Mouse (Mus musculus) hindbrain, postnatal 0 days (tissue): ENCODE measurements around the gene Gm20388. TPM values are rescaled to one million over a fixed set of nuclear protein-coding genes. Genes with fewer than 3 reads are reported as not detected.

ENCODE experiments used
- ATAC-seq: fragments of 200-750 bp; cut with Nextera tagmentation; 2 replicates; pipeline ENCODE4 v1.8.0; 2017; ENCODE audit warnings: mild to moderate bottlenecking, moderate TSS enrichment, moderate library complexity
- DNase-seq: peaks from one replicate; pipeline ENCODE4 v3.0.0-alpha.2; 2015; ENCODE audit warnings: low spot score
- H3K27ac ChIP-seq: fragments of 300-500 bp; sonication (generic); 2 replicates; pipeline ENCODE4 v1.5.1; 2014; ENCODE audit warnings: mild to moderate bottlenecking
- H3K27me3 ChIP-seq: fragments of 300-500 bp; sonication (generic); 2 replicates; pipeline ENCODE4 v1.6.1; 2014; ENCODE audit warnings: low read length, mixed read lengths; ENCODE audit not compliant: insufficient read depth
- H3K36me3 ChIP-seq: fragments of 300-500 bp; sonication (generic); 2 replicates; pipeline ENCODE4 v1.6.1; 2014; ENCODE audit warnings: low read length, mixed read lengths; ENCODE audit not compliant: insufficient read depth
- H3K4me1 ChIP-seq: fragments of 300-500 bp; sonication (generic); 2 replicates; pipeline ENCODE4 v1.6.1; 2014; ENCODE audit warnings: antibody characterized with exemption, low read length, mixed read lengths; ENCODE audit not compliant: insufficient read depth
- H3K4me2 ChIP-seq: fragments of 300-500 bp; sonication (generic); 2 replicates; pipeline ENCODE4 v1.6.1; 2014; ENCODE audit warnings: low read depth, mild to moderate bottlenecking, low read length, moderate library complexity, mixed read lengths
- H3K4me3 ChIP-seq: fragments of 300-500 bp; sonication (generic); 2 replicates; pipeline ENCODE4 v1.5.1; 2014; ENCODE audit warnings: low read length
- H3K9ac ChIP-seq: fragments of 300-500 bp; sonication (generic); replicated peaks from 2 replicates; pipeline ENCODE4 v1.6.1; 2014; ENCODE audit warnings: mild to moderate bottlenecking, low read length, moderate library complexity, mixed read lengths
- H3K9me3 ChIP-seq: fragments of 300-500 bp; sonication (generic); 2 replicates; pipeline ENCODE4 v1.6.1; 2016; ENCODE audit warnings: low read length, mixed read lengths
- CTCF ChIP-seq: IDR thresholded peaks from 2 replicates; pipeline ENCODE4 v1.5.1; 2016; ENCODE audit warnings: antibody characterized with exemption, control low read depth, low read depth
- WGBS: fragments of 180-500 bp; shearing (Covaris S2); extraction: QIAGEN DNeasy Blood & Tissue Kit; methylation state at CpG from one replicate; pipeline ENCODE4 v1.1.7; 2014; 5-methylcytosine and 5-hydroxymethylcytosine counted together
- polyA plus RNA-seq: library from polyadenylated mRNA; unstranded; fragments of >200 nt; fragmentation: Nextera tagmentation; extraction: Ambion mirVana; gene quantifications from 2 replicates; pipeline ENCODE4 v1.2.1, GENCODE M21; 2015
- total RNA-seq: library from RNA; depleted of rRNA; stranded (reverse); fragments of >200 nt; gene quantifications from 2 replicates; pipeline ENCODE4 v1.2.3, GENCODE M21; 2014

The Gm20388 gene
- total and polyA plus RNA-seq, 2 experiments from 2014 or later: 71.3 TPM; not detected in 1

DNA sequence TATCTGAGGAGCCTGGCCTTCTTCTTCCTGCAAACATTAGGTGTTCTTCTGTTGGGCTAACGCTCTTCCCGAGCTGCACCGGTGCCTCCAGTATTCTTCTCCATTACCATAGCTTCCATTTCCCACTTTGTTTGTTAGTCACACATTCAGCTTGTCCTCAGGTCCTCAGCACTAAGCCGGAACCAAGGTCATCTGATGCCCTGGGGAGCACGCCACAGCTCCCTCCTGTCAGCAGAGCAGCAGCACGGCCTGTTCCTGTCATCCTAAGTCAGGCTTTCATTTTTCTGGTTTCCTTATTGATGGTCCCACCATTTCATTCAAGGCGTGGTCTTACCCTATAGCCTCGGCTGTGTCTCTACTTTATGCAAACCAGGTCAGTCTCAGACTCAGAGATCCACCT lies 3477.2 kb downstream of the Gm20388 start:
- Histone ChIP-seq H3K27ac (no peak overlapping the region), H3K9me3 (no peaks in the 10 kb centered on the region), H3K9ac (no peak overlapping the region), H3K4me1 (no peaks in the 10 kb centered on the region), H3K36me3 (peaks cover 94% of the 10 kb centered on the region), H3K27me3 (no peaks in the 10 kb centered on the region), H3K4me2 (no peak overlapping the region), H3K4me3 (no peak overlapping the region)
- ATAC-seq: no peak
- 91% methylated on average over 8 of the region's 8 CpGs for WGBS
- TF ChIP-seq CTCF: no peak
- no peak for DNase-seq

DNA sequence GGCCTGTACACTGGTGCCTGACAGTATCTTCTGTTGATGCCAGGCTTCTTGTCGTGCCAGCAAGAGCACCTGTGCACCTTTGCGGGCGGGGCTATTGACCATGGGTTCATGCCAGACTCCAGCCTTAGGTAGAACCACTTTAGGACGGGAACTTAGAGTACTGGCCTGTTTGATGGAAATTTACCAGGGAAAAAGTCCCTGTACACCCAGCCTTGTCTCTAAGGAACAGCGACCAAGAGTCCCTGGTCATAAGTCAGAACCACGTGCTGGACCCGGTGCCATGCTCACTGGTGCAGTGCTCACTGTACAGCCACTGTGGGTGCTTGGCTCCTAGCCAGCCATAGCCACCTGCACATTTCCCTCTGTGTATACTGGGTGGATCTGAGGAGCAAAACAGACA lies 3478.4 kb downstream of the Gm20388 start:
- TF ChIP-seq CTCF: no peak
- DNase-seq (no peak), ATAC-seq (no peak)
- Histone ChIP-seq H3K36me3 (peaks cover 94% of the 10 kb centered on the region), H3K9ac (no peak overlapping the region), H3K4me2 (no peak overlapping the region), H3K9me3 (no peaks in the 10 kb centered on the region), H3K4me3 (no peak overlapping the region), H3K27ac (no peak overlapping the region), H3K27me3 (no peaks in the 10 kb centered on the region), H3K4me1 (no peaks in the 10 kb centered on the region)
- WGBS: 90% methylated on average over 7 of the region's 7 CpGs

DNA sequence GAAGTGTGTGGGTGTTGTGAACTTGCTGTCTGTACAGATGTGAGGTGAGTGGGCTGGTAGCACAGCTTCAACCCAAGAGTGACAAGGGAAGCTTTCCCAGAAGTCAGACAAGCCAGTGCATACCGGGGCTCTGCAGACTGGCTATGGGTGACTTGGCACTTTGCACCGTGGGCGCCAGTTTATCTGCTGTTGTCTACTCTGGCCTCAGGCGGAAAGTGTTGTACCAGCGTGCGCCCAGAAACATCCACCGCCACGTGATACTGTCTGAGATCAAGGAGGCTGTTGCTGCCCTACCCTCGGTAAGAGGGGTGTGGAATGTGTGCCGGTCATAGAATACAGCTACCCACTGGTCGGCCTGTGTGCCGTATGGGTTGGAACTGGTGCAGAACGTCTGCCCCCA lies 3487.7 kb downstream of the Gm20388 start:
- no peak overlapping the region for H3K9ac ChIP-seq
- DNase-seq (no peak), ATAC-seq (no peak)
- no peaks in the 10 kb centered on the region for H3K27me3 ChIP-seq
- H3K36me3 ChIP-seq: peaks cover 97% of the 10 kb centered on the region
- no peak for TF ChIP-seq CTCF
- no peak overlapping the region for H3K27ac ChIP-seq
- no peak overlapping the region for H3K4me3 ChIP-seq
- H3K9me3 ChIP-seq: no peaks in the 10 kb centered on the region
- H3K4me1 ChIP-seq: no peaks in the 10 kb centered on the region
- 90% methylated on average over 13 of the region's 13 CpGs for WGBS
- H3K4me2 ChIP-seq: no peak overlapping the region

DNA sequence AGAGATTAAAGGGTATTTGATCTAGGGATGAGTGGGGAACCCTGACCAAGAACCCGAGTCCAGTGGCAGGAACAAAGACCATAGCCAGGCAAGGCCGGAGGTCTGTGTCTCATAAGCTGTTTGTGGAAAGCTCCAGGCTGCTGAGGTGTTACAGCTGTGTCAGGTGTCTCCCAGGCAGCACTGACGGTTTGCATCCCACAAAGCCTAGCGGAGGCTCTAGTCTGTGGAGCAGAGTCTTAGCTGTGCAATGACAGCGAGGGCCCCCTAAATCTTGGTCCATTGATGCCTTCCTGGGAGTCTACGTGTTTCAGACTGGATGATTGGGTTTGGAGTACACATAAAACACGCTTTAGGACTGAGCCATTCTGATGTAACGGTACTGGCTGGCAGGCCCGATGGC lies 3491.3 kb downstream of the Gm20388 start:
- H3K4me2 ChIP-seq: no peak overlapping the region
- 91% methylated on average over 9 of the region's 9 CpGs for WGBS
- no peak overlapping the region for H3K9ac ChIP-seq
- no peak overlapping the region for H3K27ac ChIP-seq
- TF ChIP-seq CTCF: no peak
- no peak overlapping the region for H3K4me3 ChIP-seq
- peaks cover 61% of the 10 kb centered on the region for H3K36me3 ChIP-seq
- no peaks in the 10 kb centered on the region for H3K9me3 ChIP-seq
- no peak for DNase-seq
- no peaks in the 10 kb centered on the region for H3K27me3 ChIP-seq
- peaks cover 5% of the 10 kb centered on the region; the same call in 1 of the 2 replicates for H3K4me1 ChIP-seq
- no peak for ATAC-seq

DNA sequence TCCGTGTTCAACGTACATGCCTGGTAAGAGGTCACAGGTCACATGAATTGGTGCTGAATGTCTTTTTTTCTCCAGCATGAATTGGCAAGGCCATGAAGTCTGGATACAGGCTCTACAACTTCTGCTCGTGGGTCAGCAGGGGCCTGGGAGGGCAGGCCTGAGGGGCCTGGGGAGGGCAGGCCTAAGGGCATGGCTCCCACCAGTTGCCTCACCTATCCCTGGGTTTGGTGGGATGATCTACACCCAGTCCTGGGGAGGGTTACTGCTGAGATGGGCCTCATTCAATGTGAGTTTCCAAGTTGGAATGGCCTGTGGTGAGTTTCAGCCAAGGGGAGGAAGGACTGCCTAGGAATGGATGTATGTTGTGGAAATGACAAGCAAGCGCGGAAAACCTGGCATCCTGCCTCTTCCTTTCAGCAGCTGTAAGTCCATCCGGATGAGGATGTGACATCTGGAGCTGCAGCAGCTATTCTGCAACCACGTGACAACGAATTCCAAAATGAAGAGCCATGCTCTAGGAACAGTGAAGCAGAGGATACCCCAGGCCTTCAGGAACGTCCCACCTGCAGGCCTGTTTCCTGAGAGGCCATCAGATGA lies 3492.2 kb downstream of the Gm20388 start:
- Histone ChIP-seq H3K27me3 (no peaks in the 10 kb centered on the region), H3K9ac (no peak overlapping the region), H3K4me2 (no peak overlapping the region), H3K4me1 (peaks cover 7% of the 10 kb centered on the region; the same call in 1 of the 2 replicates), H3K4me3 (no peak overlapping the region), H3K36me3 (peaks cover 52% of the 10 kb centered on the region), H3K9me3 (no peaks in the 10 kb centered on the region), H3K27ac (no peak overlapping the region)
- DNase-seq: no peak
- TF ChIP-seq CTCF: no peak
- ATAC-seq: no peak
- WGBS: 89% methylated on average over 9 of the region's 9 CpGs

DNA sequence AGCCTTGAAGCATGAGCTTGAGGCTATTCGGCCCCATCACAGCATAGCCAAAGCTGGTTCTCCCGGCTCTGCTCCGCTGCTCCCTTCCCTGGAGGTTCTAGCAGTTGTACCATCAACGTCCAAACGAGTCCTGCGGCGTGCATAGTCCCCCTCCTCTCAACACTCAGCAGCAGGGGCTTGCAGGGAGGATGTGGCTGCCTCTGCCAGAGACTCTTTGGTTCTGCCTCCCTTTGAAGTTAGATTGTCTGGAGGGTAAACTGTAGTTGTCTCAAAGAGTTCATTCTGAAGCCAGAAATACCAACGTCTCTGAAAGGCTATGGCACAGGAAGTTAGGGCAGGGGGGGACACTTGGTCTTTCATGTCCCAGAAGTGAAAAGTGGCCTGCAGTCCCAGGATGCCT lies 3493.9 kb downstream of the Gm20388 start:
- WGBS: 32% methylated on average over 8 of the region's 8 CpGs
- H3K9me3 ChIP-seq: no peaks in the 10 kb centered on the region

DNA sequence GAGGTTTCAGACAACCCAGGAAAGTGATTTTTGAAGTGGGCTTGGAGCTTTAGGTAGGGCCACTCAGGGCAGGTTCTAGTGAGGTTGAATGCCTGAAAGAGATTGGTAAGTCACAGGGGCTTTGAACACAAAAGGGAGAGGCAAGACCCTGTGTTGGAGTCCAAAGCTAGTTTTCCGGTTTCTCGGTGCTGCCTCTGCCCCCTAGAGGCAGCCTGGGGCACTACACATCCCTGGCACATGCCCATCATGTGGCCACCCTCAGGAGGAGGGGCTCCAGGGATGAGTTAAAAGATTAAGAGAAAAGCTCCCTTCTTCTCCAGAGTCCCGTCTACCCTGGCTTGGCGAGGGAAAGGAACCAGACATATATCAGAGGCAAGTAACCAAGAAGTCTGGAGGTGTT lies 3496.1 kb downstream of the Gm20388 start, which contains the start of gene Mc1r:
Mc1r (plus strand) TSS at position 322 of the 400 bp plus-strand sequence.
- Histone ChIP-seq H3K4me3 (no peak within 1 kb of the TSS), H3K4me1 (peaks cover 20% of the 10 kb centered on the region; the same call in 1 of the 2 replicates), H3K9ac (no peak within 1 kb of the TSS), H3K4me2 (no peak within 1 kb of the TSS), H3K27me3 (no peaks in the 10 kb centered on the region), H3K36me3 (peaks cover 14% of the 10 kb centered on the region; the same call in 1 of the 2 replicates), H3K27ac (0 out of 2 replicates have a peak within 1 kb of the TSS, but pooled peaks have one; percentile 21), H3K9me3 (no peaks in the 10 kb centered on the region)
- WGBS: 12% methylated on average over 4 of the region's 4 CpGs
- DNase-seq: peak; percentile 83
- peak; percentile 90 for TF ChIP-seq CTCF
- ATAC-seq: no peak

More for the DNA sequence above, 3493.9 kb downstream of the Gm20388 start:
- DNase-seq (no peak), ATAC-seq (0 out of 2 replicates have a peak, but pooled peaks have one; percentile 14)
- Histone ChIP-seq H3K27me3 (no peaks in the 10 kb centered on the region), H3K4me3 (no peak overlapping the region), H3K27ac (no peak overlapping the region), H3K4me2 (no peak overlapping the region), H3K36me3 (peaks cover 35% of the 10 kb centered on the region), H3K4me1 (peaks cover 14% of the 10 kb centered on the region; the same call in 1 of the 2 replicates), H3K9ac (no peak overlapping the region)
- no peak for TF ChIP-seq CTCF
